In genomic region chr11:79008891-79009290, GRCm38 (mm10) we compare ENCODE assay signal across 21 mouse cellular contexts. TPM values are rescaled to one million over a fixed set of nuclear protein-coding genes. Genes with fewer than 3 reads are reported as not detected.
DNase-seq lines count a peak whose midpoint lies in the region; ATAC-seq and TF ChIP-seq lines count a peak whose summit lies in the region.
"Had no signal": no experiment of that assay in that cellular context is flagged by ENCODE, and none has a peak within 500 bp of the region (broad histone marks: within the 10 kb centered on the region; RNA-seq: fewer than 3 reads in every experiment).

No protein-coding gene starts in this region.

- H3K4me2 ChIP-seq in forebrain, embryonic 11.5 days (ENCODE audit: low read depth, low read length, severe bottlenecking) = no peak overlapping the region
- no peak overlapping the region for H3K4me2 ChIP-seq in forebrain, embryonic 12.5 days
- H3K4me2 ChIP-seq in heart, embryonic 11.5 days = no peak overlapping the region
- H3K4me2 ChIP-seq in hindbrain, embryonic 11.5 days (replicated peaks; ENCODE audit: low read depth, low read length) = no peak overlapping the region
- H3K4me2 ChIP-seq: forebrain, embryonic 15.5 days; heart, embryonic 15.5 days; hindbrain, embryonic 12.5 days had no signal

- H3K27ac ChIP-seq in forebrain, embryonic 11.5 days (ENCODE audit: low read depth, low read length) = no peak overlapping the region
- H3K27ac ChIP-seq in forebrain, embryonic 12.5 days = no peak overlapping the region
- 0 out of 2 replicates have a peak overlapping the region, but pooled peaks have one; percentile 15 for H3K27ac ChIP-seq in heart, embryonic 11.5 days (ENCODE audit: low read depth, low read length)
- peak overlapping the region; percentile 44; the same call in 1 of the 2 replicates for H3K27ac ChIP-seq in thymus, adult 2 months (ENCODE audit: control insufficient read depth, insufficient read depth, low read length)
- no peak overlapping the region for H3K27ac ChIP-seq in hindbrain, embryonic 11.5 days (ENCODE audit: low read depth, low read length)
- H3K27ac ChIP-seq: embryonic facial prominence, embryonic 10.5 days; forebrain, embryonic 15.5 days; heart, embryonic 15.5 days; hindbrain, embryonic 12.5 days; hindbrain, postnatal 0 days had no signal

- no peak overlapping the region for H3K4me3 ChIP-seq in forebrain, embryonic 11.5 days (ENCODE audit: low read depth, low read length)
- no peak overlapping the region for H3K4me3 ChIP-seq in forebrain, embryonic 12.5 days (replicated peaks)
- H3K4me3 ChIP-seq in heart, embryonic 11.5 days (ENCODE audit: low read depth, low read length) = no peak overlapping the region
- H3K4me3 ChIP-seq in thymus, adult 2 months (ENCODE audit: control insufficient read depth, insufficient read depth, low read length) = no peak overlapping the region
- H3K4me3 ChIP-seq in hindbrain, embryonic 11.5 days (ENCODE audit: low read depth, low read length) = no peak overlapping the region
- H3K4me3 ChIP-seq: embryonic facial prominence, embryonic 10.5 days; forebrain, embryonic 15.5 days; heart, embryonic 15.5 days; hindbrain, embryonic 12.5 days had no signal

- H3K4me1 ChIP-seq in forebrain, embryonic 11.5 days (replicated peaks; ENCODE audit: control insufficient read depth, insufficient read depth, low read length) = no peaks in the 10 kb centered on the region
- peaks cover 1% of the 10 kb centered on the region; the same call in 1 of the 2 replicates for H3K4me1 ChIP-seq in forebrain, embryonic 12.5 days
- peaks cover 2% of the 10 kb centered on the region; the same call in 1 of the 2 replicates for H3K4me1 ChIP-seq in heart, embryonic 11.5 days (ENCODE audit: control insufficient read depth, insufficient read depth, low read length)
- H3K4me1 ChIP-seq in thymus, adult 2 months (replicated peaks; ENCODE audit: control insufficient read depth, insufficient read depth, low read length) = peaks cover 32% of the 10 kb centered on the region
- no peaks in the 10 kb centered on the region for H3K4me1 ChIP-seq in hindbrain, embryonic 11.5 days (replicated peaks; ENCODE audit: control insufficient read depth, insufficient read depth, low read length)
- H3K4me1 ChIP-seq: forebrain, embryonic 15.5 days had no signal

- WGBS in forebrain, embryonic 11.5 days = 84% methylated on average over 7 of the region's 7 CpGs
- 88% methylated on average over 7 of the region's 7 CpGs for WGBS in forebrain, embryonic 12.5 days
- 78% methylated on average over 7 of the region's 7 CpGs for WGBS in heart, embryonic 11.5 days (ENCODE audit: insufficient replicate concordance)
- 96% methylated on average over 7 of the region's 7 CpGs for WGBS in thymus, adult 2 months
- 84% methylated on average over 7 of the region's 7 CpGs for WGBS in hindbrain, embryonic 11.5 days

- no peak for TF ChIP-seq CTCF in thymus, adult 2 months (IDR thresholded peaks at IDR 0.05; ENCODE audit: borderline replicate concordance, control insufficient read depth, extremely low read depth, insufficient read depth, low read length, poor library complexity)

- DNase-seq in forebrain, embryonic 11.5 days (ENCODE audit: low spot score) = peak; percentile 23
- DNase-seq in heart, postnatal 10 days = no peak
- DNase-seq in thymus, adult 2 months = no peak
- DNase-seq in thymus, postnatal 0 days (ENCODE audit: low spot score) = no peak
- no peak for DNase-seq in hindbrain, embryonic 11.5 days (ENCODE audit: low spot score)
- DNase-seq: adrenal gland, postnatal 14 days; B cell, adult 2 months; cerebellum, adult 18-20 months; cerebellum, adult 9-11 months; heart, postnatal 36 days; kidney, adult 2 months had no signal

- ATAC-seq in forebrain, embryonic 11.5 days (replicated peaks; ENCODE audit: low FRiP score) = no peak
- no peak for ATAC-seq in forebrain, embryonic 12.5 days (ENCODE audit: low FRiP score)
- no peak for ATAC-seq in heart, embryonic 11.5 days (replicated peaks; ENCODE audit: insufficient number of reproducible peaks, low FRiP score, low TSS enrichment)
- no peak for ATAC-seq in hindbrain, embryonic 11.5 days (ENCODE audit: low FRiP score)
- ATAC-seq: activated CD4-positive, CD25-positive, alpha-beta regulatory T cell, adult 4 months; CD4-positive, CD25-positive, alpha-beta regulatory T cell, adult 4 months; forebrain, embryonic 15.5 days; hindbrain, postnatal 0 days; Patski had no signal

- no peaks in the 10 kb centered on the region for H3K9me3 ChIP-seq in forebrain, embryonic 11.5 days (ENCODE audit: control insufficient read depth, low read length)
- no peaks in the 10 kb centered on the region for H3K9me3 ChIP-seq in forebrain, embryonic 12.5 days
- H3K9me3 ChIP-seq in heart, embryonic 11.5 days (replicated peaks; ENCODE audit: control insufficient read depth, low read length) = no peaks in the 10 kb centered on the region
- H3K9me3 ChIP-seq in hindbrain, embryonic 11.5 days (ENCODE audit: control insufficient read depth, low read length) = no peaks in the 10 kb centered on the region
- H3K9me3 ChIP-seq: embryonic facial prominence, embryonic 10.5 days; forebrain, embryonic 15.5 days; heart, embryonic 15.5 days; hindbrain, embryonic 12.5 days had no signal

- no peaks in the 10 kb centered on the region for H3K36me3 ChIP-seq in forebrain, embryonic 11.5 days (ENCODE audit: control insufficient read depth, insufficient read depth, low read length)
- no peaks in the 10 kb centered on the region for H3K36me3 ChIP-seq in forebrain, embryonic 12.5 days (replicated peaks)
- H3K36me3 ChIP-seq in heart, embryonic 11.5 days (ENCODE audit: control insufficient read depth, insufficient read depth, low read length) = no peaks in the 10 kb centered on the region
- no peaks in the 10 kb centered on the region for H3K36me3 ChIP-seq in thymus, adult 2 months (ENCODE audit: control insufficient read depth, insufficient read depth, low read length)
- H3K36me3 ChIP-seq in hindbrain, embryonic 11.5 days (ENCODE audit: control insufficient read depth, insufficient read depth, low read length) = no peaks in the 10 kb centered on the region
- H3K36me3 ChIP-seq: embryonic facial prominence, embryonic 10.5 days; forebrain, embryonic 15.5 days; heart, embryonic 15.5 days; hindbrain, embryonic 12.5 days had no signal

- H3K27me3 ChIP-seq in forebrain, embryonic 11.5 days (ENCODE audit: control insufficient read depth, insufficient read depth, low read length) = no peaks in the 10 kb centered on the region
- no peaks in the 10 kb centered on the region for H3K27me3 ChIP-seq in forebrain, embryonic 12.5 days
- H3K27me3 ChIP-seq in heart, embryonic 11.5 days (ENCODE audit: control insufficient read depth, insufficient read depth, low read length) = no peaks in the 10 kb centered on the region
- H3K27me3 ChIP-seq in thymus, adult 2 months (ENCODE audit: control insufficient read depth, insufficient read depth, low read length) = no peaks in the 10 kb centered on the region
- H3K27me3 ChIP-seq in hindbrain, embryonic 11.5 days (ENCODE audit: control insufficient read depth, insufficient read depth, low read length) = no peaks in the 10 kb centered on the region
- H3K27me3 ChIP-seq: forebrain, embryonic 15.5 days; heart, embryonic 15.5 days; hindbrain, embryonic 12.5 days; Patski had no signal

- intact Hi-C loops in heart, postnatal 10 days (cut with DNase I) = no loop called here

- H3K9ac ChIP-seq in forebrain, embryonic 11.5 days (ENCODE audit: low read length) = no peak overlapping the region
- no peak overlapping the region for H3K9ac ChIP-seq in forebrain, embryonic 12.5 days
- H3K9ac ChIP-seq in heart, embryonic 11.5 days (ENCODE audit: low read depth, low read length) = no peak overlapping the region
- no peak overlapping the region for H3K9ac ChIP-seq in hindbrain, embryonic 11.5 days (ENCODE audit: low read depth, low read length)
- H3K9ac ChIP-seq: forebrain, embryonic 15.5 days; heart, embryonic 15.5 days; hindbrain, embryonic 12.5 days had no signal

- TF ChIP-seq POLR2A in thymus, adult 2 months (IDR thresholded peaks at IDR 0.05; ENCODE audit: control insufficient read depth, extremely low read depth, insufficient read depth, low read length, poor library complexity) = no peak

RNA-seq across cellular contexts. Expression of gene Lgals9, which starts 24.1 kb away (rescaled TPM):
- 3.7 and 4.0 TPM in 2 replicates for polyA plus RNA-seq in forebrain, embryonic 11.5 days (2014; fragmentation: Nextera tagmentation; extraction: Ambion mirVana)
- 4.8 and 5.7 TPM in 2 replicates for polyA plus RNA-seq in forebrain, embryonic 12.5 days (2016; fragmentation: Nextera tagmentation; extraction: Ambion mirVana)
- polyA plus RNA-seq in heart, embryonic 11.5 days (2014; fragmentation: Nextera tagmentation; extraction: Ambion mirVana) = 41.9 and 44.6 TPM in 2 replicates
- 10 to 100 TPM; 49.5 to 50.5 TPM for total RNA-seq in heart, postnatal 10 days (2021)
- 589 and 601 TPM in 2 replicates for polyA plus RNA-seq in thymus, adult 2 months (2012; rRNA removed)
- 421 and 488 TPM in 2 replicates for polyA plus RNA-seq in thymus, postnatal 0 days (2015; fragmentation: Nextera tagmentation; extraction: Ambion mirVana)
- polyA plus RNA-seq in hindbrain, embryonic 11.5 days (2014; fragmentation: Nextera tagmentation; extraction: Ambion mirVana) = 6.8 and 7.7 TPM in 2 replicates

Comparison
In these comparisons a context has a peak if more than half of its experiments do, and no peak if none do; other contexts are left out.
1. H3K27ac ChIP-seq: peak in heart, embryonic 11.5 days (single experiment) and thymus, adult 2 months (single experiment); none in forebrain, embryonic 11.5 days (single experiment), forebrain, embryonic 12.5 days (single experiment) and hindbrain, embryonic 11.5 days (single experiment).